Mouse (Mus musculus) kidney, embryonic 16.5 days (tissue): ENCODE measurements around the gene Insig1. TPM values are rescaled to one million over a fixed set of nuclear protein-coding genes. Genes with fewer than 3 reads are reported as not detected.

ENCODE experiments used
- ATAC-seq: fragments of 200-750 bp; cut with Nextera tagmentation; 2 replicates; pipeline ENCODE4 v1.8.0; 2017; ENCODE audit warnings: moderate TSS enrichment; ENCODE audit not compliant: low FRiP score, low TSS enrichment
- H3K27ac ChIP-seq: fragments of 300-500 bp; sonication (generic); 2 replicates; pipeline ENCODE4 v1.5.1; 2014; ENCODE audit warnings: low read length
- H3K27me3 ChIP-seq: fragments of 300-500 bp; sonication (generic); 2 replicates; pipeline ENCODE4 v1.6.1; 2014; ENCODE audit warnings: low read length, control low read depth, mixed read lengths; ENCODE audit not compliant: insufficient read depth
- H3K36me3 ChIP-seq: fragments of 300-500 bp; sonication (generic); 2 replicates; pipeline ENCODE4 v1.6.1; 2014; ENCODE audit warnings: low read length, control low read depth, mixed read lengths; ENCODE audit not compliant: insufficient read depth
- H3K4me1 ChIP-seq: fragments of 300-500 bp; sonication (generic); 2 replicates; pipeline ENCODE4 v1.6.1; 2014; ENCODE audit warnings: low read length, control low read depth, mixed read lengths; ENCODE audit not compliant: insufficient read depth
- H3K4me2 ChIP-seq: fragments of 300-500 bp; sonication (generic); replicated peaks from 2 replicates; pipeline ENCODE4 v1.6.1; 2014; ENCODE audit warnings: low read depth, low read length
- H3K4me3 ChIP-seq: fragments of 300-500 bp; sonication (generic); 2 replicates; pipeline ENCODE4 v1.5.1; 2014; ENCODE audit warnings: mild to moderate bottlenecking, low read length
- H3K9ac ChIP-seq: fragments of 300-500 bp; sonication (generic); replicated peaks from 2 replicates; pipeline ENCODE4 v1.6.1; 2014; ENCODE audit warnings: low read length
- H3K9me3 ChIP-seq: fragments of 300-500 bp; sonication (generic); 2 replicates; pipeline ENCODE4 v1.6.1; 2016; ENCODE audit warnings: low read length, control low read depth
- WGBS: fragments of 180-500 bp; shearing (Covaris S2); extraction: QIAGEN DNeasy Blood & Tissue Kit; methylation state at CpG from one replicate; pipeline ENCODE4 v1.1.7; 2014; 5-methylcytosine and 5-hydroxymethylcytosine counted together
- polyA plus RNA-seq: library from polyadenylated mRNA; unstranded; fragments of >200 nt; fragmentation: Nextera tagmentation; extraction: Ambion mirVana; gene quantifications from 2 replicates; pipeline ENCODE4 v1.2.1, GENCODE M21; 2015

The Insig1 gene
- polyA plus RNA-seq, 1 experiment from 2014 or later = 40.2 TPM

- Histone ChIP-seq H3K9ac (no peak overlapping the region), H3K9me3 (no peaks in the 10 kb centered on the region), H3K27me3 (no peaks in the 10 kb centered on the region), H3K4me3 (no peak overlapping the region), H3K4me2 (no peak overlapping the region), H3K27ac (no peak overlapping the region), H3K4me1 (no peaks in the 10 kb centered on the region), H3K36me3 (no peaks in the 10 kb centered on the region)
- ATAC-seq = no peak
- WGBS = 74% methylated on average over 4 of the region's 4 CpGs
Observed at GRCm38 (mm10) chr5:28082312-28082711, 11.1 kb downstream of the Insig1 start.

GRCm38 (mm10) chr5:28082796-28083195 is 11.6 kb downstream of the Insig1 start:
- H3K9me3 ChIP-seq = no peaks in the 10 kb centered on the region
- H3K27ac ChIP-seq = no peak overlapping the region
- no peaks in the 10 kb centered on the region for H3K4me1 ChIP-seq
- H3K4me3 ChIP-seq = no peak overlapping the region
- no peak overlapping the region for H3K9ac ChIP-seq
- H3K4me2 ChIP-seq = no peak overlapping the region
- H3K36me3 ChIP-seq = no peaks in the 10 kb centered on the region
- ATAC-seq = no peak
- 70% methylated on average over 3 of the region's 3 CpGs for WGBS
- H3K27me3 ChIP-seq = no peaks in the 10 kb centered on the region

DNA sequence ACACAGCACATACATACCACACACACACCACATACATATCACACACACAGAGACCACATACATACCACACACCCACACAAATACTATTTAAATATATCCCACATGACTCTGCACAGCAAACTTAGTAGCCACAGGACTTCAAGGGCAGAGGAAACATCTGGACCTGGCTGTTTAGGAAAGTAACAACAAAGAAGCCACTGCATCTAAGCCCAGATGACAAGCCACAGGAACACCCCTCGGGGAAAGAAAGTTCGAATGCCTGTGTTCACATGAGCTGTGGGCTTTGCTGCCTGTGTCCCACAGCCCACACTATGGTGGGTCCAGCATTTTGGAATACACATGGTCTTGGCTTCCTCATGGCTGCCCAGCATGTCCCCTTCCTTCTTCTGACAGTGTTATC is 13.6 kb downstream of the Insig1 start:
- H3K4me1 ChIP-seq = no peaks in the 10 kb centered on the region
- H3K4me2 ChIP-seq = no peak overlapping the region
- ATAC-seq = no peak
- no peak overlapping the region for H3K4me3 ChIP-seq
- H3K27ac ChIP-seq = no peak overlapping the region
- 79% methylated on average over 2 of the region's 2 CpGs for whole genome bisulfite sequencing
- no peak overlapping the region for H3K9ac ChIP-seq
- H3K36me3 ChIP-seq = no peaks in the 10 kb centered on the region
- no peaks in the 10 kb centered on the region for H3K27me3 ChIP-seq
- H3K9me3 ChIP-seq = no peaks in the 10 kb centered on the region

- Histone ChIP-seq H3K4me1 (no peaks in the 10 kb centered on the region), H3K9me3 (no peaks in the 10 kb centered on the region), H3K36me3 (no peaks in the 10 kb centered on the region), H3K4me3 (no peak overlapping the region), H3K9ac (no peak overlapping the region), H3K27me3 (no peaks in the 10 kb centered on the region), H3K4me2 (no peak overlapping the region), H3K27ac (no peak overlapping the region)
- WGBS = 48% methylated on average over 1 of the region's 1 CpGs
- no peak for ATAC-seq
Observed at GRCm38 (mm10) chr5:28090547-28090946, 19.4 kb downstream of the Insig1 start.

DNA sequence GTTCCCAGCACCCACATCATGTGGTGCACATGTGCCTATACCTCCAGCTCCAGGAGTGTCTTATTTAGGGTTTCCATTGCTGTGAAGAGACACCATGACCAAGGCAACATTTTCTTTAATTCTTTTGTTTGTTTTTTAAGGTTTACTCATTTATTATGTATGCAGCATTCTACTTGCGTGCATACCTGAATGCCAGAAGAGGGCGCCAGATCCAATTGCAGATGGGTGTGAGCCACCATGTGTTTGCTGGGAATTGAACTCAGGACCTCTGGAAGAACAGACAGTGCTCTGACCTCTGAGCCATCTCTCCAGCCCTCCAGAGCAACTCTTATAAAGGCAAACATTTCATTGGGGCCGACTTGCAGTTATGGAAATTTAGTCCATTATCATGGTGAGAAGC is 21.2 kb downstream of the Insig1 start:
- no peak overlapping the region for H3K27ac ChIP-seq
- no peaks in the 10 kb centered on the region for H3K4me1 ChIP-seq
- H3K4me3 ChIP-seq = no peak overlapping the region
- WGBS = 91% methylated on average over 3 of the region's 3 CpGs
- no peak overlapping the region for H3K9ac ChIP-seq
- no peaks in the 10 kb centered on the region for H3K36me3 ChIP-seq
- no peak overlapping the region for H3K4me2 ChIP-seq
- no peak for ATAC-seq
- no peaks in the 10 kb centered on the region for H3K27me3 ChIP-seq
- no peaks in the 10 kb centered on the region for H3K9me3 ChIP-seq

- Histone ChIP-seq H3K27ac (no peak overlapping the region), H3K4me2 (no peak overlapping the region), H3K9ac (no peak overlapping the region), H3K9me3 (no peaks in the 10 kb centered on the region), H3K27me3 (no peaks in the 10 kb centered on the region), H3K4me3 (no peak overlapping the region), H3K4me1 (no peaks in the 10 kb centered on the region), H3K36me3 (no peaks in the 10 kb centered on the region)
- 2% methylated on average over 3 of the region's 4 CpGs for WGBS
- ATAC-seq = 0 out of 2 replicates have a peak, but pooled peaks have one; percentile 31
Observed at GRCm38 (mm10) chr5:28093874-28094273, 22.7 kb downstream of the Insig1 start.

- Histone ChIP-seq H3K9ac (no peak overlapping the region), H3K27ac (no peak overlapping the region), H3K36me3 (no peaks in the 10 kb centered on the region), H3K4me2 (no peak overlapping the region), H3K9me3 (no peaks in the 10 kb centered on the region), H3K27me3 (no peaks in the 10 kb centered on the region), H3K4me3 (no peak overlapping the region), H3K4me1 (no peaks in the 10 kb centered on the region)
- WGBS = 70% methylated on average over 3 of the region's 3 CpGs
- ATAC-seq = 0 out of 2 replicates have a peak, but pooled peaks have one; percentile 43
Observed at GRCm38 (mm10) chr5:28094393-28094792, 23.2 kb downstream of the Insig1 start.

DNA sequence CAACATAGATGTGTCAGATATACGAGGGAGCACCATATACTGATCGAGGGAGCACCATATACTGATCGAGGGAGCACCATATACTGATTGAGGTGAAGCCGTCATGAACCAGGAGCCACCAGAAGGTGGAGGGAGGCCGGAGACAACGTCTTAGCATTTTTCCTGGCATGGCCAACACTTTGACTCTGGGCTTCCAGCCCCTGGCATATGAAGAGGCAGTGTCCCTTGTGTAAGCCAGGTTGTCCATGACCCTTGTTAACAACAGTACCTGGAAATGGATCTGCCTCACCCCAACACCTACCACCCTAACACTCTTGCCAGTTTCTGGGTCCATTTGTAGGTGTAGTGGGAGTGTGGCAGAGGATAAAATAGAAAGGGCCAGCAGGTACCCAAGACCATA is 23.7 kb downstream of the Insig1 start:
- 73% methylated on average over 6 of the region's 6 CpGs for WGBS

DNA sequence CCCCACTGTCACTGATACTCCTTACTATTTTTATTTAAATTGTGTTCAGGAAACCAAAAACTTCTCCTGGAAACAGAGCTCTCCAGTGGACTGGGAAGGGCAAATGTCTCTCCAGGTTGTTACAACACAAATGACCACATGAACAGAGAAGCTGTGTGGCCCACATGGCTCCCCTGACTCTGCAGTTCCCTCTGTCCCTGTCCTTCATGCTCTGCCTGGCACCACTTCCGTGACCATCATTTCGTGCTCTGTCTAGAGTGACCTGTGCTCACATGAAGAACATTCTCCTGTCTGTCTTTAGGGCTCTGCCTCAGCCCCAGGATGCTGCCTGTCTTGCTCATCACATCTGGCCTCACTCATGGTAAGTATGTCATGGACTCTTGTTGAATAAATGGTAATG is 24.5 kb downstream of the Insig1 start:
- Histone ChIP-seq H3K27me3 (no peaks in the 10 kb centered on the region), H3K27ac (no peak overlapping the region), H3K36me3 (no peaks in the 10 kb centered on the region), H3K4me2 (no peak overlapping the region), H3K4me1 (no peaks in the 10 kb centered on the region), H3K9me3 (no peaks in the 10 kb centered on the region), H3K9ac (no peak overlapping the region), H3K4me3 (no peak overlapping the region)
- 37% methylated on average over 2 of the region's 2 CpGs for WGBS
- ATAC-seq = no peak

More for the DNA sequence above, 23.7 kb downstream of the Insig1 start:
- H3K9ac ChIP-seq = no peak overlapping the region
- H3K27ac ChIP-seq = no peak overlapping the region
- no peak overlapping the region for H3K4me2 ChIP-seq
- H3K36me3 ChIP-seq = no peaks in the 10 kb centered on the region
- no peaks in the 10 kb centered on the region for H3K27me3 ChIP-seq
- H3K4me3 ChIP-seq = no peak overlapping the region
- ATAC-seq = no peak
- no peaks in the 10 kb centered on the region for H3K4me1 ChIP-seq
- H3K9me3 ChIP-seq = no peaks in the 10 kb centered on the region

- no peak for ATAC-seq
- Histone ChIP-seq H3K9ac (no peak overlapping the region), H3K4me2 (no peak overlapping the region), H3K27me3 (peaks cover 4% of the 10 kb centered on the region; the same call in 1 of the 2 replicates), H3K27ac (no peak overlapping the region), H3K9me3 (peaks cover 5% of the 10 kb centered on the region; the same call in 1 of the 2 replicates), H3K4me3 (no peak overlapping the region), H3K36me3 (no peaks in the 10 kb centered on the region), H3K4me1 (no peaks in the 10 kb centered on the region)
- 73% methylated on average over 4 of the region's 4 CpGs for WGBS
Observed at GRCm38 (mm10) chr5:28106966-28107365, 35.8 kb downstream of the Insig1 start.
